Mouse (Mus musculus): ENCODE data around the gene Zfp770. TPM values are rescaled to one million over a fixed set of nuclear protein-coding genes. Genes with fewer than 3 reads are reported as not detected.
"Not testable (repeated sequence)": the region's sequence is repeated elsewhere in the genome, so short reads cannot be mapped to it uniquely, and the experiment has no call there.

Zfp770 gene
- 4.5 and 4.8 TPM in 2 replicates for polyA plus RNA-seq (2015; fragmentation: Nextera tagmentation; extraction: Ambion mirVana)

DNA sequence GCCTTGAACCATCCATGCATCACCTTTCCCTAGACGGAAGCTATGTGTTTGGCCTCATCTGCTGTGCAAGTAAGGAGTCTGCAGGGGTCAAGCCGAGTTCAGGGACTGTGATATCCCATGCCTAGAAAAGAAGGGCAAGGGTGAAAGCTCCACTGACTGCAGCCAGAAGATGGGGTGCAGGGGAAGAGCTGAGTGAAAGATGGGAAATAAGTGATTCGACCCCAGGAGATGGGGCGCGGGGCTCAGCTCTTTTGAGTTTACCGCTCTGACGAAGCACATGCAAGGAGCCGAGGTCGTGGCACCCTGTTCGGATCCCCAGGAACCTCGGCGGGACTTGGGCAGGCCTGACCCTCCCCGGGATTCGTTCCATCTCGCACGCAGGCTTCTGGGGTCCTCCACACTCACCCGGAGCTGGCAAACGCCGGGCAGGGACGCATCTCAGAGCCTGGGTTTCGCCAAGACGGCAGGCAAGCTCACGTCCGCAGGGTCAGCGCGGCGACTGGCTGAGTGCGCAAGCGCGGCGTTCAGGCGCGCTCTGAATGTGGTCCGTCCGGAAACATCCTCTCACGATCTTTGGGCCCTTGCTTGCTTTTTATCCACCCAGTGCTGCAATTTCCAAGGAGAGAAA, at the start of gene Zfp770:
Zfp770 (minus strand) TSS at position 538 of the 628 bp plus-strand sequence.
- no peaks in the 10 kb centered on the region for H3K27me3 ChIP-seq
- peak within 1 kb of the TSS; percentile 41 for H3K27ac ChIP-seq
- peaks cover 12% of the 10 kb centered on the region for H3K36me3 ChIP-seq (ENCODE audit: poor library complexity, severe bottlenecking)
- peak; percentile 97 for ATAC-seq
- H3K4me1 ChIP-seq, result peaks cover 18% of the 10 kb centered on the region
- no peaks in the 10 kb centered on the region for H3K9me3 ChIP-seq (replicated peaks)
- peak within 1 kb of the TSS; percentile 89 for H3K9ac ChIP-seq
- WGBS, result under 1% methylated on average over 36 of the region's 36 CpGs
- peak within 1 kb of the TSS; percentile 87 for H3K4me2 ChIP-seq
- H3K4me3 ChIP-seq, result peak within 1 kb of the TSS; percentile 78

GRCm38 (mm10) chr2:114249440-114249839, 48.2 kb upstream of the Zfp770 start:
- Histone ChIP-seq H3K27me3 (no peaks in the 10 kb centered on the region), H3K36me3 (ENCODE audit: poor library complexity, severe bottlenecking) (no peaks in the 10 kb centered on the region), H3K4me2 (no peak overlapping the region), H3K9me3 (replicated peaks) (no peaks in the 10 kb centered on the region), H3K9ac (no peak overlapping the region), H3K27ac (no peak overlapping the region), H3K4me3 (no peak overlapping the region), H3K4me1 (no peaks in the 10 kb centered on the region)
- no peak for ATAC-seq
- 80% methylated on average over 6 of the region's 6 CpGs for WGBS

DNA sequence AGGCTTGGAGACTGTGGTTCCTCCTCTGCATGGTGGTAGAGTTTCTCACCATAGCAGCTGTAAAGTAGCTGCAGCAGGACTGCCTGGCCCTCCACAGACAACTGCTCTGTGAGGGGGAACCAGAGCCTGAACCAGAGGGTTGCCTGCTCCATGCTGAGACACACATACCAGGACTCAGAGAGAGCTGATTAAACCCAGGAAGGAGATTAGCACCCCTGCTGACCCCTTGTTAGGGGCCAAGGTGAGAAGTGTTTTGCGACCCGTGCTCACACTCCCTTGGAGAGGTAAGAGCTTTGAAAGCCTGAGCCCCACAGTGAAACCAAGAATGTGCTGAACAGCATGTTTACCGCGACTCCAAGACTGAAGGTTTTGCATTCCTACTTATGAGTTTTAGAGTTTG, 36.4 kb upstream of the Zfp770 start:
- Histone ChIP-seq H3K9ac (no peak overlapping the region), H3K36me3 (ENCODE audit: poor library complexity, severe bottlenecking) (no peaks in the 10 kb centered on the region), H3K4me1 (no peaks in the 10 kb centered on the region), H3K27me3 (no peaks in the 10 kb centered on the region), H3K4me3 (no peak overlapping the region), H3K4me2 (no peak overlapping the region), H3K27ac (no peak overlapping the region), H3K9me3 (replicated peaks) (no peaks in the 10 kb centered on the region)
- WGBS, result 11% methylated on average over 4 of the region's 4 CpGs
- no peak for ATAC-seq

GRCm38 (mm10) chr2:114236566-114236965, 35.3 kb upstream of the Zfp770 start:
- Histone ChIP-seq H3K27me3 (no peaks in the 10 kb centered on the region), H3K27ac (no peak overlapping the region), H3K9me3 (replicated peaks) (no peaks in the 10 kb centered on the region), H3K36me3 (ENCODE audit: poor library complexity, severe bottlenecking) (no peaks in the 10 kb centered on the region), H3K4me1 (no peaks in the 10 kb centered on the region), H3K4me3 (no peak overlapping the region), H3K4me2 (no peak overlapping the region), H3K9ac (no peak overlapping the region)
- ATAC-seq, result no peak
- 76% methylated on average over 1 of the region's 1 CpGs for WGBS

DNA sequence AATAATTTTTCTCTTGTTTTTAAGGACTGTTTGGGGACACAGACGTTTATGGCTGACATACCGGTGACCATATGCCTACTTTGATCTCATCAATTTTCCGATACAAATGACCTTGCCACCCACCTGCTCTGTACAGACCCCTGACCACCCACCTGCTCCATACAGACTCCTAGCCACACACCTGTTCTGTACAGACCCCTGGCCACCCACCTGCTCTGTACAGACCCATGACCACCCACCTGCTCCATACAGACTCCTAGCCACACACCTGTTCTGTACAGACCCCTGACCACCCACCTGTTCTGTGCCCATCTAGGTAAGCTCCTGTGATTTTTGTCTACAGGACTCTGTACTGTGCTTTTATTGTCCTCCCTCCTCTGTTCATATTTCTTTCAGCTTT, 34.3 kb upstream of the Zfp770 start:
- 91% methylated on average over 3 of the region's 3 CpGs for WGBS
- no peak overlapping the region for H3K4me3 ChIP-seq
- no peaks in the 10 kb centered on the region for H3K36me3 ChIP-seq (ENCODE audit: poor library complexity, severe bottlenecking)
- H3K4me1 ChIP-seq, result no peaks in the 10 kb centered on the region
- no peaks in the 10 kb centered on the region for H3K27me3 ChIP-seq
- no peak overlapping the region for H3K4me2 ChIP-seq
- H3K9me3 ChIP-seq (replicated peaks), result no peaks in the 10 kb centered on the region
- H3K9ac ChIP-seq, result no peak overlapping the region
- no peak for ATAC-seq
- no peak overlapping the region for H3K27ac ChIP-seq

- Histone ChIP-seq H3K9me3 (replicated peaks) (no peaks in the 10 kb centered on the region), H3K9ac (no peak overlapping the region), H3K27ac (no peak overlapping the region), H3K4me3 (no peak overlapping the region), H3K4me2 (no peak overlapping the region), H3K36me3 (ENCODE audit: poor library complexity, severe bottlenecking) (no peaks in the 10 kb centered on the region), H3K27me3 (no peaks in the 10 kb centered on the region), H3K4me1 (no peaks in the 10 kb centered on the region)
- ATAC-seq, result no peak
- 78% methylated on average over 2 of the region's 2 CpGs for WGBS
Observed at GRCm38 (mm10) chr2:114231248-114231647, 30.0 kb upstream of the Zfp770 start.

GRCm38 (mm10) chr2:114228672-114229071, 27.4 kb upstream of the Zfp770 start:
- Histone ChIP-seq H3K4me2 (no peak overlapping the region), H3K27ac (no peak overlapping the region), H3K4me1 (no peaks in the 10 kb centered on the region), H3K36me3 (ENCODE audit: poor library complexity, severe bottlenecking) (no peaks in the 10 kb centered on the region), H3K4me3 (no peak overlapping the region), H3K9me3 (replicated peaks) (no peaks in the 10 kb centered on the region), H3K9ac (no peak overlapping the region), H3K27me3 (no peaks in the 10 kb centered on the region)
- peak; percentile 71; the same call in 1 of the 2 replicates for ATAC-seq
- 80% methylated on average over 2 of the region's 2 CpGs for WGBS

GRCm38 (mm10) chr2:114205036-114205435, 3.8 kb upstream of the Zfp770 start:
- ATAC-seq, result no peak
- H3K4me2 ChIP-seq, result no peak overlapping the region

DNA sequence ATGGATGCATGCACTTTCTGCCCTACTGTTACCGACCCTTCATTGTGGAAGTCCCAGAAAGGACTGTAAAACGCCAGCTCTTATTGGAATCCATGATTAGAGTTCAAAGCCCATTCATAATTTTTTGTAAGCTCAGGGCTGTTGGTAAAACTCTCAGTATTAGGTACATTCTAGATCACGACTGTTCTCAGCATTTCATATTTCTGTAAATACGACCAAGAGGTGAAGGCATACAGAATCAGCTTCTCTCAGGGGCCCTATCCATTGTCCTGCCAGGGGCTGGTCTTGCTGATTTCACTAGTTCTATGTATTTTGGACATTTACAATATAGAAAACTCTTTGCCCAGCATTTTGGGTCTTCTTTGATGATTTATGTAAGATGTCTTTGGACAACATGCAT, 305 bp upstream of the Zfp770 start:
- Histone ChIP-seq H3K4me3 (peak overlapping the region; percentile 78), H3K36me3 (ENCODE audit: poor library complexity, severe bottlenecking) (peaks cover 7% of the 10 kb centered on the region), H3K4me1 (peaks cover 18% of the 10 kb centered on the region), H3K4me2 (peak overlapping the region; percentile 87), H3K9ac (peak overlapping the region; percentile 89), H3K27ac (no peak overlapping the region), H3K9me3 (replicated peaks) (no peaks in the 10 kb centered on the region), H3K27me3 (no peaks in the 10 kb centered on the region)
- no peak; the same call in 1 of the 2 replicates for ATAC-seq
- WGBS, result 37% methylated on average over 4 of the region's 4 CpGs

More at GRCm38 (mm10) chr2:114205036-114205435, 3.8 kb upstream of the Zfp770 start:
- no peaks in the 10 kb centered on the region for H3K9me3 ChIP-seq (replicated peaks)
- 70% methylated on average over 6 of the region's 6 CpGs for WGBS
- H3K27me3 ChIP-seq, result no peaks in the 10 kb centered on the region
- H3K4me3 ChIP-seq, result no peak overlapping the region
- no peaks in the 10 kb centered on the region for H3K36me3 ChIP-seq (ENCODE audit: poor library complexity, severe bottlenecking)
- no peak overlapping the region for H3K9ac ChIP-seq
- H3K4me1 ChIP-seq, result peaks cover 5% of the 10 kb centered on the region
- no peak overlapping the region for H3K27ac ChIP-seq

DNA sequence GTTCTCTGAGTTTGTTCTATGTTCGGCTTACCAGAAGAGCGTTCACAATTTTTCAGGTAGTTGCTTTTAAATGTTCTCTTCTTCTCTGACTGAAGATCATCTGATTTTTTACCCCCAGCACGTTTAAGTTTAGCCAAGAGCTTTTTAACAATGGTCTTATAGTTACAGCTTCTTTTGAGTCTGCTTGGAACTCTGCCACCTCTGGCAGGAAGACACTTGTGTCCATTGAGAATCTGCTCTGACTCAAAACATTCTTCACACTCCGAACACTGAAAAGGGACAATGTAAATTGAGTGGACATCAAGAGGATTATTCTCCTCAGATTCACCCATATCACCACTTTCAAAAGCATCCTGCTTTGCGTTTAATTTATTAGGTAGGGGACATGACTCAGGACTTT, 4.8 kb downstream of the Zfp770 start:
- no peak overlapping the region for H3K27ac ChIP-seq
- H3K36me3 ChIP-seq (ENCODE audit: poor library complexity, severe bottlenecking), result peaks cover 23% of the 10 kb centered on the region
- WGBS, result 83% methylated on average over 5 of the region's 5 CpGs
- no peak for ATAC-seq
- no peak overlapping the region for H3K4me3 ChIP-seq
- H3K4me2 ChIP-seq, result no peak overlapping the region
- H3K9ac ChIP-seq, result no peak overlapping the region
- H3K4me1 ChIP-seq, result peaks cover 18% of the 10 kb centered on the region
- no peaks in the 10 kb centered on the region for H3K9me3 ChIP-seq (replicated peaks)
- no peaks in the 10 kb centered on the region for H3K27me3 ChIP-seq

DNA sequence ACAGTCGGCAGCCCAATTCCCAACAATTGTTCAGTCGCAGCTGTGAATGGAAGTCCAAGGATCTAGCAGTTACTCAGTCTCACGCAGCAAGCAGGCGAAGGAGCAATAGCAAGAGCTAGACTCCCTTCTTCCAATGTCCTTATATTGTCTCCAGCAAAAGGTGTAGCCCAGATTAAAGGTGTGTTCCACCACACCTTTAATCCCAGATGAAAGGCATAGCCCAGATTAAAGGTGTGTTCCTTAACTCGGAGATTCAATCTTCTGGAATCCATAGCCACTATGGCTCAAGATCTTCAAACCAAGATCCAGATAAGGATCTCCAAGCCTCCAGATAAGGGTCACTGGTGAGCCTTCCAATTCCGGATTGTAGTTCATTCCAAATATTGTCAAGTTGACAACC, 14.3 kb downstream of the Zfp770 start, which contains the start of gene Aqr:
Aqr (minus strand) TSS at position 101 of the 400 bp plus-strand sequence.
- H3K27ac ChIP-seq; H3K4me1 ChIP-seq; H3K4me2 ChIP-seq; H3K4me3 ChIP-seq; H3K9me3 ChIP-seq (replicated peaks); H3K36me3 ChIP-seq (ENCODE audit: poor library complexity, severe bottlenecking); ATAC-seq; H3K27me3 ChIP-seq; H3K9ac ChIP-seq: not testable (repeated sequence)
- 82% methylated on average over 1 of the region's 6 CpGs for WGBS

GRCm38 (mm10) chr2:114177802-114178733, 23.2 kb downstream of the Zfp770 start:
- Histone ChIP-seq H3K4me3 (no peak overlapping the region), H3K4me2 (no peak overlapping the region), H3K27me3 (no peaks in the 10 kb centered on the region), H3K27ac (no peak overlapping the region), H3K9ac (no peak overlapping the region; the same call in 1 of the 2 replicates), H3K9me3 (replicated peaks) (no peaks in the 10 kb centered on the region), H3K4me1 (peaks cover 14% of the 10 kb centered on the region), H3K36me3 (ENCODE audit: poor library complexity, severe bottlenecking) (no peaks in the 10 kb centered on the region)
- ATAC-seq, result no peak
- 43% methylated on average over 4 of the region's 4 CpGs for WGBS
